Mouse (Mus musculus): ENCODE data around the gene Angptl6.

The Angptl6 gene

GRCm38 (mm10) chr9:20879097-20879792 is at the start of gene Angptl6:
Gene Angptl6, minus strand, starts transcription at chr9:20879727.
- no peak for DNase-seq

- DNase-seq: no peak
These were observed 43.7 kb upstream of the Angptl6 start for GRCm38 (mm10) chr9:20923258-20923657.

GRCm38 (mm10) chr9:20916160-20916559 is 36.6 kb upstream of the Angptl6 start:
- DNase-seq: peak; percentile 28

- DNase-seq: no peak
These were observed 30.4 kb upstream of the Angptl6 start for GRCm38 (mm10) chr9:20909948-20910347.

- DNase-seq: no peak
These were observed 22.6 kb upstream of the Angptl6 start for GRCm38 (mm10) chr9:20902174-20902491.

- DNase-seq: peak; percentile 38
These were observed 22.1 kb upstream of the Angptl6 start for GRCm38 (mm10) chr9:20901466-20902173.

- DNase-seq: peak; percentile 82
These were observed 19.1 kb upstream of the Angptl6 start, which contains the start of gene Eif3g for GRCm38 (mm10) chr9:20898511-20899073. Gene Eif3g, minus strand, starts transcription at chr9:20898623.

GRCm38 (mm10) chr9:20897736-20898510 is 18.4 kb upstream of the Angptl6 start:
- DNase-seq: no peak

GRCm38 (mm10) chr9:20895382-20895781 is 15.9 kb upstream of the Angptl6 start:
- no peak for DNase-seq

- no peak for DNase-seq
These were observed 15.1 kb upstream of the Angptl6 start for GRCm38 (mm10) chr9:20894629-20895028.

- DNase-seq: no peak
These were observed 14.2 kb upstream of the Angptl6 start for GRCm38 (mm10) chr9:20893590-20894343.

- DNase-seq: no peak
These were observed 13.5 kb upstream of the Angptl6 start for GRCm38 (mm10) chr9:20893069-20893468.

GRCm38 (mm10) chr9:20892104-20892653 is 12.7 kb upstream of the Angptl6 start:
- DNase-seq: no peak

- no peak for DNase-seq
These were observed 12.0 kb upstream of the Angptl6 start for GRCm38 (mm10) chr9:20891339-20892103.

GRCm38 (mm10) chr9:20890411-20890810 is 10.9 kb upstream of the Angptl6 start:
- DNase-seq: no peak

GRCm38 (mm10) chr9:20889185-20890141 is 9.9 kb upstream of the Angptl6 start:
- no peak for DNase-seq

- no peak for DNase-seq
These were observed 8.8 kb upstream of the Angptl6 start for GRCm38 (mm10) chr9:20888386-20888765.

- peak; percentile 95 for DNase-seq
These were observed 8.3 kb upstream of the Angptl6 start, which contains the start of gene Ppan for GRCm38 (mm10) chr9:20887704-20888385. Gene Ppan, plus strand, starts transcription at chr9:20888175.

GRCm38 (mm10) chr9:20887191-20887590 is 7.7 kb upstream of the Angptl6 start:
- no peak for DNase-seq

GRCm38 (mm10) chr9:20886563-20886962 is 7.0 kb upstream of the Angptl6 start:
- no peak for DNase-seq
